Mouse (Mus musculus): ENCODE results near the gene Gtpbp4. TPM values are rescaled to one million over a fixed set of nuclear protein-coding genes. Genes with fewer than 3 reads are reported as not detected.

The Gtpbp4 gene
- polyA plus RNA-seq, 1 experiment from 2014 or later: 53.2 TPM

Small RNA genes within 50 kb of the gene (microRNA-seq; reads per million reads assigned to microRNA genes)
- not detected for gene Gm22750

Other genes starting within 250 kb of the Gtpbp4 start
- gene Wdr37, start 124.2 kb downstream of the Gtpbp4 start, polyA plus RNA-seq (2015; fragmentation: Nextera tagmentation; extraction: Ambion mirVana): 18.7 and 20.6 TPM in 2 replicates
- 40.1 and 49.2 TPM in 2 replicates for gene Idi1, start 110.6 kb downstream of the Gtpbp4 start, polyA plus RNA-seq (2015; fragmentation: Nextera tagmentation; extraction: Ambion mirVana)
- gene Gm9745, start 47.9 kb downstream of the Gtpbp4 start, polyA plus RNA-seq (2015; fragmentation: Nextera tagmentation; extraction: Ambion mirVana): not detected in 2 replicates
- 0.09 and 0.14 TPM in 2 replicates for gene Idi2, start 43.2 kb downstream of the Gtpbp4 start, polyA plus RNA-seq (2015; fragmentation: Nextera tagmentation; extraction: Ambion mirVana)
- gene Larp4b, start 97.8 kb upstream of the Gtpbp4 start, polyA plus RNA-seq (2015; fragmentation: Nextera tagmentation; extraction: Ambion mirVana): 27.0 and 27.1 TPM in 2 replicates